Mouse (Mus musculus): ENCODE measurements around the gene Nsg1.

DNA sequence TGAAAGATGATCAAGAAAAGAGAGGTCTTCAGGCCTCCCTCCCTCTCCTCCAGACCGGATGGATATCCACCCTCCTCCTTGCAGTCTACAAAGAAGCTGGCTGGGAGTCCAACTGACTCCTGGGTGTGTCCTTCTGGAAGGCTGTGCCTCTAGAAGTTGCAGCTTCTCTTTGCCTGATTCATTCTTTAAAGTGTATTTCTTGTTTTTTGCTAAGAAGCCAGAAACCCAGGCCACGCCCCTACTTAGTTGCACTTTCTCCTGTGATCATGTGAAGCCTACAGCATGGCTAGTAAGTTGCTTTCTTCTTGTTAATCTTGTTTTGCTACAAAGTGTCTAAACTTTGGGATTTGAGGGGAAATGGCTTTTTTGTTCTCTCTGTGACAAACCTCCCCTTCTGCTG is 27.3 kb upstream of the Nsg1 start:
- no peak for TF ChIP-seq POLR2A (IDR thresholded peaks at IDR 0.05; ENCODE audit: control insufficient read depth, extremely low read depth, insufficient read depth, low read length, poor library complexity)
- TF ChIP-seq CTCF (IDR thresholded peaks at IDR 0.05; ENCODE audit: borderline replicate concordance, control insufficient read depth, extremely low read depth, insufficient read depth, low read length, poor library complexity), result no peak

All from thymus, adult 2 months (tissue).